Mouse (Mus musculus) mouse embryonic stem cell (cell line): ENCODE measurements around the gene Acot7.
"Not testable (repeated sequence)": the region's sequence is repeated elsewhere in the genome, so short reads cannot be mapped to it uniquely, and the experiment has no call there.

Experiments used
- in situ Hi-C, 2 experiments: fragments of 300-500 bp; cut with MboI; formaldehyde crosslinking; loops; 1 replicate in 1 of 2; 3 replicates in 1 of 2; pipeline ENCODE4 v1.14.3; 2019 to 2020; ENCODE audit warnings: low sequenced_read_pairs in 2 of 2, low pct_unique_long_range_greater_than_20kb in 1 of 2, mixed read lengths in 1 of 2; ENCODE audit not compliant: unreplicated experiment in 1 of 2

The Acot7 gene

DNA sequence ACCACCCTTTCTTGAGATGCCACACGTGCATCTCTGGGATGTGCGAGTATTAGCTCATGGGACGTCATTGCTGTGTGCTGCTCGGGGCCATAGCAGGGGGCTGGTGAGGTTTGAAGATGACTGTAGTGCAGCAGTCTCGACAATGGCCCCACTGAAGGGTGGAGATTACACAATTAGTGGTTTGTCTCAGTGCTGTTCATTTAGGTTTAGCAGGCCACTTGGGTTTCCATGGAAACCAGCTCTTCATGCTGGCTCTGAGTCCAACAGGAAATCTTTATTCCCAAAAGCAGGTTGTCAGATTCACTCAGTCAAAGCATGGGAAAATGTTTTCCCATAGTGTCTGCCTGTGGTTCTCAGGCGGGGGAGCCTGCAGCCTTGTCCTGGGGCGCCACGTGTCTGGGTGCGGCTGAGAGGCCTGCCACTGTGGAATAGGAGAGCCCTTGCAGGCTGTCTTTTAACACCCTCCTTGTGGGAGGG is 43.5 kb downstream of the Acot7 start:
- in situ Hi-C loops = no loop called here

DNA sequence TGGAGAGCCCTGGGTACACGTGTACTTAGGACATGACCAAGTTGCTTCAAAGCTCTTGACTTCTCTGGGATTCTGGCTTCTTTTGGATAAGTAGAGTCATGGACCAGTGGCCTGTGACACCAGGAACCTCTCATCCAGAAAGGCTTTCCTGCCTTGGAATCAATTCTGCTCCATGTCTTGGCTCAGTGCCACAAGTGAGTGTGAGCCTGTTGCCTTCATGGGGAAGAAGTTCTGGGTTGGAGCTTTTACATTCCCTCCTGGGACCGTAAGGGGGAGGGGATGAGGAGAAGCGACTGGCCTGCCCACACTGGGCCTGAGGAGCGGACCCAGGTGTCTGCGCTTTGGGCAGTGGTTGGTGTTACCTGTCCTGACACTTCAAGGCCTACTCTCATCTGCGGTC is 44.2 kb downstream of the Acot7 start:
- in situ Hi-C loops = no loop called here

DNA sequence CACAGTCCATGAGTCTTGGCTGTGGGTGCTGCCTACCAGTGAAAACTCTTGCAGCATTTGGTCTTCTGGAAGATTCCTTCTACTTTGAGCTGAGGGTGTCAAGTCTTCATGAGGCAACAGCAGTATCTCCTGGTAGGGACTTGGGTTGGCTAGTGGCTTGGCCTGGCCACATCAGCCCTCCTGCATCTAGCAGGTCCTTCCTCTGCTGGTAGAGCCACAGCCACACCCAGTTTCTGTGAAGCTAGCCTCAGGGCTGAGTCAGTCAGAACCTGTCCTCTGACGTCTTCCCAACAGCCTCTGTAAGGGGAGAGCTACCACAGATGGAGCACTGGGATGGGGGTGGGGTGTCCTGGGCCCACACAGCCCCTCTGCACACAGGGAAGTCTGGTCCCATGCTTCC is 44.6 kb downstream of the Acot7 start:
- in situ Hi-C loops = no loop called here

DNA sequence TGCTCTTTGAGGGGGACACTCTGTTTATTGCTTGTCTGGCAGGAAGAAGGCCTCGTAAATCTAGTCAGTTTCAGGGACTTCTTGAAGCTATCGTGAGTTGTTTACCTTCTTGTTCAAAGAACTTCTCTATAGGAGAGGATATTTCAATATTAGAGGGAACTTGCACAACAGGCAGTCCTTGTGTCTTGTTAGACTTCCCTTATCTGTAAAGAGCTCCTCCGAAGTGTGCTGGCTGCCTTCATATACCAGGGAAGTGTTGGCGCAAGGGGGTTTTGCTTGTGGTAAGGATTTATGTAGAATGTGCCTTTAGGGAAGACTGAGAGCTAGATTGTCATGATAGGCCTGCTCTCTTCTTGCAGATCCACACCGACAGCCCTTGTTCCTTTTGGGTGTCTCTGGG is 46.2 kb downstream of the Acot7 start:
- in situ Hi-C loops = no loop called here

DNA sequence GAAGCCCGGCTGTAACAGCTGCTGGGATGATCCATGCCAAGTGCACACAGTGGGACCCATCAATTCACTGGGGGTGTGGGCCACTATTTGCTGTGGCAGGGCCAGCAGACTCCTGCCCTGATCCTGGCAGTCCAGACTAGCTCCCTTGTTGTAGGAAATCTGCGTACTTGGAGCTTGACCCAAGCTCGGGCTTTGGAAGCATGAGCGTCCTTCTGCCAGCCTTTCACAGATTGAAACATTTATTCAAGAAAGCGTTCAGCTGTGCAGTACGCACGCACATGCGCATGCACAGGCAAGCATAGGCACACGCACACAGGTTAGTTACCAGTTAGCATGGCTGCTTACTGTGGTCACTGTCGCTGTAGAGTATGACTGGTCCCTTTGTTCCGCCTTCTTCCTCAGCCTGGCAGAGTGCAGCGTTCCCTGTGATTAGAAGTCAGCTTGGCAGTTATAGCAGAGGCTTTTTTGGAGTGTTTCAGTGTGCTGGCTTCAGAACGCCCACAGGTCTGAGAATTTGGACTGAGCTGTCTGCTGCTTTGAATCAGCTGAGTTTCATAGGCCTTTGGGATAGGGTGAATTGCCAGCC is 49.1 kb downstream of the Acot7 start:
- in situ Hi-C loops = no loop called here

DNA sequence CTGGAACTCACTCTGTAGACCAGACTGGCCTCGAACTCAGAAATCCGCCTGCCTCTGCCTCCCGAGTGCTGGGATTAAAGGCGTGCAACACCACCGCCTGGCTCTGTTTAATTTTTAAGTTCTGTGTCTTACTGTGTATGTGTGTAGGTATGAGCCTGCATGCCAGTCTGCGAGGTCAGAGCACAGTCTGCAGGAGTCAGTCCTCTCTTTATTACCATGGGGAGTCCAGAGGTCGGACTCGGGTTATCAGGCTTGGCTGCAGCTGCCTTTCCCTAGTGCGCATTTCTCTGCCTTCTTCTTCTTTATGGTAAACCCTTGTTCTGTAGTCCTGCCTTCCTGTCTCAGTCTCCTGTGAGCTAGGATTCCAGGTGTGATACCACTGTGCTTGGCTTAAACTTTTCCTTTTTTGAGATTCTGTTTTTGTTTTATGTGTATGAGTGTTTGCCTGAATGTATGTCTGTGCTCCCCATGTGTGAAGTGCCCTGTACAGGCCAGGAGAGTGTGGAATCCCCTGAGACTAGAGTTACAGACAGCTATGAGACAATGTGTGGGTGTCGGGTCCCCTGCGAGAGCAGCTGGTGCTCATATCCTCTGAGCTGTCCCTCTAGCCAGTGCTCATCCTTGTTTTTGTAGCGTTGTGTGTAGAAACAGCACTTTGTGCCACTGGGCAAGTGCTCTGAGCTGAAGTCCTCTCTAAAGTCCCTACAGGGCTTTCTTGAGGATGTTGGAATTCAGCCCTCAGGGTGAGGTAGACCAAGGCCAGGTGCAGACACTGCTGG is 50.0 kb downstream of the Acot7 start:
- in situ Hi-C loops = no loop called here

DNA sequence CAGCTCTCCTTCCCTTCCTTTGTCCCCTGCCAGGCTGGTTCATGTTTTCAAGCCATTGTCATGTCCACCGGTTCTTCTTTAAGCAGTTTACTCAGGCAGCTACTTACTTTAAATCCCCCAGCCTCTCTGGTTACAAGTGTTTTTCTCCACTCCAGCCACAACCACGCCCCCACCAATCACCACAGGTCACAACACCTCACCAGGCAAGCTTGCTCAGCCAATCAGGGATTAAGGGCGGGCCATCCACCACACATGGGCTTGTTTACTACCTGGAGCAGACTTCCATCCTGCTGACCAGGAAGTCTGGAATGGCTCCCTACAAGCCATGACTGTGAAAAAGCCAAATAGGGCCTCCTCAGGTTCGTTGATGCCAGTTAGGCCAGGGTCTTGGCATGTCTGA is 52.4 kb downstream of the Acot7 start:
- in situ Hi-C loops = not testable (repeated sequence)

DNA sequence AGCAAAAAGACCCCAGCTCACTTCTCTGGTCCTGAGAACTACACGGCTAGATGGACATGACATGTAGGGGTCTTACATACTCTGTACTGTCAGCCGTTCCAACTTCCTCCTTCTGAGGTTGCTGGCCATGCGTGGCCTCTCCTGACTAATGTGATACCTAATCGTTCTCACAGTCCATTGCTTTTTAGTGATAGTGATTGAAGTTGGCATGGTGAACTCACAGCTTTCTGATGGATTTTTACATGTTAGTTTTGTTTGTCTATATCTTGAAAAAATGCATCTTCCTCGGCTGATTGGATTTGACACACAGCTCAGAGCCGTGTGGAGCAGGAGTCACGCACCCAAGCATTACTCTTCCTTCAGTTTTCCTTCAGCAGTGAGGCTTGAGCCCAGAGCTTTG is 53.4 kb downstream of the Acot7 start:
- in situ Hi-C loops = no loop called here

DNA sequence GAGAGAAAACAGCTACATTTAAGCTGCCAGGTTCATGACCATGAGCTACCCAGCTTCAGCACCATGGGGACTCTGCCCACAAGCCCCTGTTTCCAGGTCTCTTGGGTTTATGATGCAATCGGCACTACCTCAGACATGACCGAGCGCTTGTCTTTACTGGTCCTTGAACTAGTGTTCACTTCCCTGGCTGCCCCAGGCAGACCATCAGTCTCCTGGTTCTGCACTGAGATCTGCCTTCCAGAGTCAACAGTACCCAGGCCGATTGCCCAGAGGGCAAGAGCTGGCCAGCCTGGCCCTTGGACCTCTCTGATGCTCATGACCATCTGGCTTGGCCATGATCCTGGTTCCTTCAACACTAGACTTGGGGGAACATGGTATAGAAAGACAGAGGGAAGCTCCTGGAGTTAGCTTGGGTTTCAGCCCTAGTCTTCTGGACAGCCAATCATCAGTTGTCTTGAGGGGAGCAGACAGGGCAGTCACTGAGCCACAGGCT is 54.5 kb downstream of the Acot7 start:
- in situ Hi-C loops = no loop called here

DNA sequence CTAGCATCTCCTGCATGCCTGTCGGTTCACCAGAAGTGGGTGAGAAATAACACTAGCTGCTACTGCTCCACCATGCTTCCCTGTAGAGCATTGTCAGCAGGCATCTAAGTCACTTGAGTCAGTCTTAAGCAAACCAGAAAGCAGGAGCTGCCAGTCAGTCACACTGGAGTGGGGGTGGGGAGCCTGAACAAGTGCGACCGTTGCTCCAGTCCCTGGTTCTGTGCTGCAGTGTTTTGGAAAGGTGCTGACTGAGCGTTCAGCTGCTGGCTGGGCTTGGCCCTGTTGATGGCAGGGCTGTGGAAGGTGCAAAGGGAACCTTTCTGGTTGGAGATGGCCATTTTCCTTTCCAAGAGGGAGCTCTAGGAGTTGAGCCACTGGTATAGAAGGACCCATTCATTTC is 62.0 kb downstream of the Acot7 start:
- in situ Hi-C loops = no loop called here

DNA sequence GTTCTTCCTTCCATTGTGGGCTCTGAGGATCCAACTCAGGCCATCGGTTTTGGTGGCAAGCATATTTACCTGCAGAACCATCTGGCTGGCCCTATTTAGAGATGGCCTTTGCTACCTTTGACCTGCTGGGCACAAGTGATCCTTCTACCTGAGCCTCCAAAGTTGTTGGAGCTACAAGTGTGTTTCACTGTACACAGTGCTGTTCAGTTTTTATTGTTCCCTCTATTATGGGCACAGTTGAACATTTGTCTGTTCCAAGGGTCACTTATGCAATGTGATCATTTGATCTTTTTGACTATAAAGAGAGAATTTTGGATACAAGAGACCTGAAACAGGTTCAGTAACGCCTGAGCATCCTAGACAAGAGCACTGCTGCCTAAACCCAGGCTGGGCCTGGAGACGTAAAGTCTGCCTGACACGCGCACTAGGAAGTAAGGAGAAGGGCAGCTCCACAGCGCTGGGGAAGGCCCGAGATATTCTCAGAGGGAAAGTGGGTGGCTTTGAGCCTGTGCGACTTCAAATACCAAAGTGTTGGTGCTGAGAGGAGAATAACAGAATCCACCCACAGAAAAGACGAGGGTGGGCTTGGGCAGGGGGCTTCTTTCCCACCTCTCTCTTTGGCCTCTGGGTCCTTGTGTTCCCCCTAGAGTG is 65.4 kb downstream of the Acot7 start:
- in situ Hi-C loops = no loop called here

DNA sequence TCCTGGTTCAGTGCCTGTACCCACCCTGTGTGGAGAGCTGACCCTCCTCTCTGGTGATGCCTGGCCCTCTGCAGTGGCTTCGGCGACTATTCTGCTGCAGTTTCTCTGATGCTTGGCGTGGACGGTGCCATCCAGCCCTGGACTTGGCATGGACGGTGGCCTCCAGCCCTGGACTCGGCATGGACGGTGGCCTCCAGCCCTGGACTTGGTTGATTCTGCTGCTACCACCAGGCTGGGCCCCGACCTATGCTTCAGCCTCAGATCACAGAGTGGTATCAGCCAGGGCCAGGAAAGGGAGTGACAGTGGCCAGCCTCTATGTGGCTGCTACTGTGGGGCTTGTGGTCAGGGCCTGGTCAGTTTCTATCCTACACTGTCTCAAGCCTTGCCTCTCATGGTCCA is 66.0 kb downstream of the Acot7 start:
- in situ Hi-C loops = no loop called here

DNA sequence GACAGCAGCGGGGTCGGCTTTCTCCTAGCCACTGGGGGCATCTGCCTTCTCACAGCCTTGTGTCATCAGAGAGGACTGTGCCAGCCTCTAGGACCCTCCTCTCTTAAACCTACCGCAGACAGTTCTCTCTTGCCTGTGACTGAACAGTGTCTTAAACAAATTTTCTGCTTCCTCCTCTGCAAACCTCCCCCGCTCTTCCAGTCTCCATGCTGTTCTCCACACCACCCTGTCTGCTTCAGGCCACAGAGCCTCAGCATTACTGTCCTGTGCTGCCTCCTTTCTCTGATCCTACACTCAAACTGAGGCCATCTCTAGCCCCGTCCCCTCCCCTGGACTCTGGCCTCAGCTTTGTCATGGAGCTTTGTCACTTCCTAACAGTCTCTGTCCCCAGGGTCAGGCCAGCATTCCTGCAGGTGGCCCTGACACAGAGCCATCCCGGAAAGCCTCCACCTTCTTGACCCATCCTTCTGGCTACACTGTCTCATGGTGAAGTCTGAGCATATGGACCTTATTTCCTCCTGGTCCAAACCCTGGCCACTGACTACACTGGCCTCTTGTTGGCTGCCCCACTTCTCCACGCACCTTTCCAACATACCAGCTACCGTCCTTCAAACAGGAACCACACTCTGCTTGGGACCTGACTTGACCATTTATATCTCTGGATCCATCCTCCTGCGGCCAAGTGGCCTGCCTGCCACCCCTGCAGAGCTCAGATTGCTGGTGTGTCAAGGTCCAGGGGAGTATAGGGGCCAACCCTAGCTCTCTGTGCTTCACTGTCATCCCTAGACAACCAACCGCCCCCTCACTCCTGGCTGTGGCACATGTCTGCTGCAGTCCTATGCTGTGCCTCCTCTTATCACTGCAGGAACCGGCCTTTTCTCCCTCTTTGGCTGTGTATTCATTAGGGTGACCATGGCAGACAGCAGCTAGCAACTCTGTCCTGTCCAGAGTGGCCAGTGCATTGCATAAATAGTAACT is 66.9 kb downstream of the Acot7 start:
- in situ Hi-C loops = no loop called here

DNA sequence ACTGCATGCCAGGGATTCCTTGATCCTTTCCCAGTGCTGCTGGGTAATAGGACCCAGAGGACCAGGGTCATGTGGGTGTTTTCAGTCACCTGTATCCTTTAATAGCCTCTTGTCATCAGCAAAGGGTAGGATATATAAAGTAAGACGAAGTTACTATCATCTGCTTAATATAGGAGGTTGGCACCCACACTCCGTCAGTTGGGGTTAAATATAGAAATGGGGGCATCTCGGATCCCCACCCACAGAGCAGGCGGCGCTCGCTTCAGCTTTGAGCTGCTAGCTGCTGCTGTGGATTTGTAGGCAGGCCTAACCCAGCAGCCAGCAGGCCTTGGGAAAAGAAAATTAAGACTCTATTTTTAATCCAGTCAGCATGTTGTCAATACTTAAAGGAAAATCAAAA is 68.1 kb downstream of the Acot7 start:
- in situ Hi-C loops = no loop called here

DNA sequence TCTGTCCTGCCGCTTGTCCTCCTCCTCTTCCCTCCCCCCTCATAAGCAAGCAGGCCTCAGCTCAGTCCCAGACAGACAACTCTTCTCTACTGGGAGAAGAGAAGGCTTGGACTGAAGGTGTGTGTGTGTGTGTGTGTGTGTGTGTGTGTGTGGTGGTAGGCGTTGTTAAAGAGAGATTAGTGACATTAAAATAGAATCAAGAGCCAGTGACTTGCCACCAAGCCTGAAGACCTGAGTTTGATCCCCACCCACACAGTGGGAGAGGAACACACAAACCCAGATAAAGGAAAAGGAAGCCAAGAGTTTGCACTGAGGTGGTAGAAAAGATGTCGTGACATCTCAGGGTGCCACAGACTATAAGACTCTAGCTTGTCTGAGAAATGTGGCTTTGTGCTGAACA is 69.3 kb downstream of the Acot7 start:
- in situ Hi-C loops = no loop called here

DNA sequence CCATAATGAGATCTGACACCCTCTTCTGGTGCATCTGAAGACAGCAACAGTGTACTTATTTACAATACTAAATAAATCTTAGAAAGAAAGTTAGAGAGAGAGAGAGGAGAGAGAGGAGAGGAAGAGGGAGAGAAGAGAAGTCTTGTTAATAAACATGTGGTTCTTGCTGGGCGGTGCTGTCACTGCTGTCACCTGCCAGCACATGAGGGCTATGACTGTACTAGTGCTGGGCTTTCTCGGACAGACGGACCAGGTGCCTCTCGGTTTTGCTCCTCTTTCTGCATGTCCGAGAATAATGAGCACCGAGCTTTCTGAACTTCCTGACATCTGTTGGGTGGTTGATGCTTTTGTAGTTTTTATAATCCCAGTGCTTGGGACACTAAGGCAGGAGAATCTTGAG is 72.7 kb downstream of the Acot7 start:
- in situ Hi-C loops = no loop called here

DNA sequence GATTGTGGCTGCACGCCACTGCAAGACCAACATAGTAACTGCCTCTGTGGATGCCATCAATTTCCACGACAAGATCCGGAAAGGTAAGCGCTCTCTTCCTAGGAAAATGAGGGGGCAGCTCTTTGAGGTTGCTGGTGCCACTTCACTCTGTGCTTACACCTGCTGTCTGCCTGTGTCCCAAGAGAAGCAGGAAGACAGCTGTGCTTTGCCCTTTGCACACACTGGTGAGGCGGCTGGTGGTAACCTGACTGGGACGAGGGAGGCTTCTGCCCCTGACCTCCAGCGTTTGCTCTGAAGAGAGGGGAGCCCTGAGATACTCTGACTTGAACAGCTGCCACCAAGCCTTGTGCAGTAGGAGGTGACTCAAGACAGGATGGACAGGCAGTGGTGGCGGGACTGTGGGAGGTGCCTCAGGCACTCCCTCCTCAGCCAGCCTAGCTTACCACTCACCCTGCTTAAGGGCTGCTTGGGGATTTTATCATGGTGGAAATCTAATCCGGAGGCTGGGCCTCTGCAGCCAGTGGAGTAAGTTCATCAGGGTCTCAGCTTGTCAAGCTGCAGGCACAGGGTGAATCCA is 75.3 kb downstream of the Acot7 start:
- in situ Hi-C loops = no loop called here

DNA sequence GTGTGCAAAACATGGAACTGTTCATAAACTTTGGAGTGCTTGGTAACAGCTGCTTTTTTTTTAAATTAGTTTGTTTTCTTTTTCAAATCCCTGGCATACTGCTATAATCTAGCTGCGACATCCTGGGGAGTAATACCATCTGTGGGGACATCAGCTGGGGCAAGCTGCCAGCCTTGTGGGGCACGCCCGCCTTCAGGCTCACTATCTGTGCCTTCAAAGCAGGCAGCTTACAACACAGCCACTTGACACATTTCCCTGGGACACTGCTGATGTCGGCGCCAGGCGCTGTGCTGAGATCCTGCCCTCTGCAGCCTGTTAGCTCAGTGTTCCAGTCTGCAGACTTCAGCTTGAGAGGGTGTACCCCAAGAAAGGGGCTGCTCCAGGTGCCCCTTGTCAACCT is 79.1 kb downstream of the Acot7 start:
- in situ Hi-C loops = no loop called here
